Mouse (Mus musculus): ENCODE results near the gene Amer3. TPM values are rescaled to one million over a fixed set of nuclear protein-coding genes. Genes with fewer than 3 reads are reported as not detected.
"Not testable (repeated sequence)": the region's sequence is repeated elsewhere in the genome, so short reads cannot be mapped to it uniquely, and the experiment has no call there.

The Amer3 gene
- polyA plus RNA-seq, 3 experiments from 2014 or later: not detected

GRCm38 (mm10) chr1:34601323-34602047, 22.0 kb downstream of the Amer3 start:
- ATAC-seq: no peak

GRCm38 (mm10) chr1:34602363-34602762, 22.9 kb downstream of the Amer3 start:
- ATAC-seq: peak; percentile 54

- no peak for ATAC-seq
These were observed 34.3 kb downstream of the Amer3 start for GRCm38 (mm10) chr1:34613801-34614200.

GRCm38 (mm10) chr1:34620116-34620515, 40.7 kb downstream of the Amer3 start:
- ATAC-seq: not testable (repeated sequence)

GRCm38 (mm10) chr1:34620761-34621160, 41.3 kb downstream of the Amer3 start:
- not testable (repeated sequence) for ATAC-seq

- ATAC-seq: no peak
These were observed 56.3 kb downstream of the Amer3 start for GRCm38 (mm10) chr1:34635711-34636110.

Other genes starting within 250 kb of the Amer3 start
- 10 to 100 TPM; 31.8 to 43.9 (median 37.2) TPM for gene Ccdc115, start 140.0 kb upstream of the Amer3 start, polyA plus RNA-seq (2017; shearing (Covaris generic))
- gene Imp4, start 139.8 kb upstream of the Amer3 start, polyA plus RNA-seq (2017; shearing (Covaris generic)): 100 to 1,000 TPM in 2 of 3 experiments, 10 to 100 TPM in 1; 97.9 to 160 (median 117) TPM
- 100 to 1,000 TPM; 161 to 189 (median 165) TPM for gene Ptpn18, start 119.9 kb upstream of the Amer3 start, polyA plus RNA-seq (2017; shearing (Covaris generic))
- not detected for gene Prss39, start 81.2 kb upstream of the Amer3 start, polyA plus RNA-seq (2017; shearing (Covaris generic))
- gene Cfc1, start 44.0 kb upstream of the Amer3 start, polyA plus RNA-seq (2017; shearing (Covaris generic)): under 1 TPM in 1 of 3 experiments, not detected in 2; 0.59 TPM
- not detected for gene Prss40, start 18.7 kb upstream of the Amer3 start, polyA plus RNA-seq (2017; shearing (Covaris generic))

Measured in inflammation-experienced regulatory T-cells, adult 6 months (primary cell).